Mouse (Mus musculus) erythroblast, embryonic 14.5 days (primary cell): ENCODE data around the gene Sv2a.

ENCODE experiments used
- GATA1 ChIP-seq: IDR thresholded peaks from 2 replicates; pipeline ENCODE4 v1.6.1; 2012; ENCODE audit warnings: low read length, inconsistent platforms, mixed read lengths
- TAL1 ChIP-seq: IDR thresholded peaks from 3 replicates; pipeline ENCODE4 v1.6.1; 2012; ENCODE audit warnings: low read length, inconsistent platforms, mixed read lengths

DNA sequence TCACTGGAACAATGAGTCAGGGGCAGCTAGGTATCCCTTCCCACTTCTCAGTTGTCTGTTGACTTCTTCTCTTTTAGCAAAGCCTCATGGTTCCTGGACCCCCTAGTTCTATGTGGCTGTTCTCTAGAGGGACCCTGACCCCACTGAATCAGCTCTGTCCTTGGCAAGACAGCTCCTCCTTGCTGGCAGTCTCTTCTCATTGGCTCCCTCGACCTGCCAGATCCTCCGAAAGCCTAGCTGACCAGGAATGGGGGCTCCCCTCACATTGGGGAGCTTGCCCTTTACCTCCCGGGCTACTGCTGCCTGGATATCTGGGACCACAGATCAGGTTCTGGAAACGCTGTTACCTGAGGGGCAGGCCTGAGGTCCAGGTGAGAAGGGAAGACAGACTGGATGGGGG lies 10.7 kb upstream of the Sv2a start:
- TF ChIP-seq TAL1 (no peak), GATA1 (no peak)
